Mouse (Mus musculus) forebrain, embryonic 10.5 days (tissue): ENCODE measurements around the gene Bsnd. TPM values are rescaled to one million over a fixed set of nuclear protein-coding genes. Genes with fewer than 3 reads are reported as not detected.
A peak's percentile ranks its signal among the peaks of the same experiment; 100 is the strongest.

ENCODE experiments used
- DNase-seq: peaks from one replicate; pipeline ENCODE4 v3.0.0-alpha.2; 2017; ENCODE audit warnings: low spot score; ENCODE audit errors: extremely low spot score
- H3K27ac ChIP-seq: fragments of 300-500 bp; sonication (generic); 2 replicates; pipeline ENCODE4 v1.5.1; 2016; ENCODE audit warnings: mild to moderate bottlenecking
- H3K27me3 ChIP-seq: fragments of 300-500 bp; sonication (generic); 2 replicates; pipeline ENCODE4 v1.6.1; 2016; ENCODE audit warnings: mild to moderate bottlenecking; ENCODE audit not compliant: poor library complexity, severe bottlenecking
- H3K36me3 ChIP-seq: fragments of 300-500 bp; sonication (generic); replicated peaks from 2 replicates; pipeline ENCODE4 v1.6.1; 2016; ENCODE audit warnings: mild to moderate bottlenecking, moderate library complexity
- H3K4me1 ChIP-seq: fragments of 300-500 bp; sonication (generic); 2 replicates; pipeline ENCODE4 v1.6.1; 2016
- H3K4me3 ChIP-seq: fragments of 300-500 bp; sonication (generic); 2 replicates; pipeline ENCODE4 v1.5.1; 2016; ENCODE audit warnings: mild to moderate bottlenecking, moderate library complexity
- H3K9me3 ChIP-seq: fragments of 300-500 bp; sonication (generic); 2 replicates; pipeline ENCODE4 v1.6.1; 2016; ENCODE audit warnings: mild to moderate bottlenecking, moderate library complexity
- WGBS: fragments of 180-500 bp; shearing (Covaris S2); methylation state at CpG from one replicate; pipeline ENCODE4 v1.1.7; 2016; 5-methylcytosine and 5-hydroxymethylcytosine counted together
- polyA plus RNA-seq: library from polyadenylated mRNA; unstranded; fragments of >200 nt; fragmentation: Nextera tagmentation; extraction: Ambion mirVana; gene quantifications from 2 replicates; pipeline ENCODE4 v1.2.1, GENCODE M21; 2016

The Bsnd gene
- polyA plus RNA-seq, 1 experiment from 2014 or later: not detected

DNA sequence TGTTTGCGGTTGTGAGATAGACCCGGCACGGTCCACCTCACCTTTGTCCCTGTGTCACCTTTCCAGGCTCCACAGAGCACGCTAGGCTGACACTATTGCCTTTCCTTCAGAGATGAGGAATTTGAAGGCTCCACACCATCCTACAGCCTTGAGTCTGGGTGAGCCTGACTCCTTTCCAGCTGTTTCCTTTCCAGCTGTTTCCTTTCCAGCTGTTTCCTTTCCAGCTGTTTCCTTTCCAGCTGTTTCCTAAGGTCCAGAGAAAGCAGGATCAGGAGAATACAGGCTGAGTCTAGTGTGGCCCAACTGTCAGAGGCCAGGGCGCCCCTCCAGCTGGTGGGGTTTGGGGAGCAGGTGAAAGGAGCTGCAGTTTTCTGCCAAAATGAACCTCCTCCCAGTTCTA is 21.2 kb downstream of the Bsnd start:
- WGBS: 81% methylated on average over 5 of the region's 5 CpGs
- Histone ChIP-seq H3K4me3 (no peak overlapping the region), H3K36me3 (no peaks in the 10 kb centered on the region), H3K27ac (no peak overlapping the region), H3K27me3 (no peaks in the 10 kb centered on the region), H3K9me3 (no peaks in the 10 kb centered on the region), H3K4me1 (0 out of 2 replicates have a peak, but pooled peaks cover 8% of the 10 kb centered on the region)
- DNase-seq: no peak

DNA sequence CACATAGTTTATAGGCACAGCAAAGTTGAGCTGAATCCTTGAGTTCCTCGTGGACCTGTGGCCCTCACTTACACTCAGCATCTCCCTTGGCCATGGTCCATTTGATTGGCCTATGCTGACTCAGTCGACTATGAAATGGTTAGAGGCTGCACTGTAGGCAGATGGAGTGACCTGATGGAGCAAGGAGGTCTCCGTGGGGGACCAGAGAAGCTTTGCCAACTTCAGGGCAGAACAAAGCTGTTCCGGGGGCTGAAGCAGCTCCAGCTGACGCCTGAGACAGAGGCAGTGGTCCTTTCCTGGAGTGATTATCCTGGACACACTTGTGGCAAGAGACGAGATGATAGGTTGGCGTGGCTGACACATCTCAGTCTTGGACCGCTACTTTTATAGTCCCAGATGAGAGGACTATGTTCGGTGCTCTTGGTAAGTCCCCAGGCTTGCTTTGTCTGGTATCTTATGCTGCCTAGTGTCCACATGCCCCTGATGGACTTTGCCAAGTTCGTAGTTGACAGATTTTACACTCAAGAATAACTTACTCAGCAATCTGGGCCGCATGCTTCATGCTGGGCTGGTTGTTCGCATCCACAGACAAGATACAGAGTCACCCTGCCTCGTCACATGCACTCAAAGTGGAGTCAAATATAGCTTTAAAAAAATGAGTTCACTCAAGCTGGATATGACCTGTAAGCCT is 24.5 kb downstream of the Bsnd start:
- 87% methylated on average over 13 of the region's 13 CpGs for WGBS
- Histone ChIP-seq H3K4me1 (peaks cover 26% of the 10 kb centered on the region), H3K36me3 (no peaks in the 10 kb centered on the region), H3K9me3 (no peaks in the 10 kb centered on the region), H3K4me3 (no peak overlapping the region), H3K27me3 (peaks cover 30% of the 10 kb centered on the region), H3K27ac (no peak overlapping the region)
- no peak for DNase-seq

DNA sequence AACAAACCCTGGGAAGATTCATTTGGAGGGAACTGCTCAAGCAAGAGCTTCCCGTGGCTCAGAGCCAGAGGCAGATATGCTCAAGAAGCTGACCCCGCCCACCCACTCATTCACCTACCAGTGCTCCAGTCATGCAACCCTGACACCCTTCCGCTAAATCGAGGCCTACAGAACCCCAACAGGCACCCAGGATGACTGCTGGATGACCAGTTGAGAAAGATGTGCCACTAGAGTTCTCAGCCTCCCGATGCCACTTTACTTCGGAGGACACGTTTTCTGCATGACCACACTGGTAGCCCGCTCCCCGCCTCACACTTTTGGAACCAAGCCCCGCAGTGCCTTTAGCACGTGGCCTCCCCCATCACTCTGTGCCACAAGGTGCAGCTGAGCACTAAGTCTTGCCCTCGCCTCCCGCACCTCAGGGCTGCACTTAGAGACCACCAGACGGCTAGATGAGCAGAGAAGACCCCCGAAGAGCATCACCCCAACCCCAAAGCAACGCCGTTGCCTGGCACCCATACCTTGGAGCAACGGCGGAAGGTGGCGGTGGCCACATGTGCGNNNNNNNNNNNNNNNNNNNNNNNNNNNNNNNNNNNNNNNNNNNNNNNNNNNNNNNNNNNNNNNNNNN is 28.8 kb downstream of the Bsnd start:
- Histone ChIP-seq H3K4me1 (peaks cover 27% of the 10 kb centered on the region), H3K4me3 (peak overlapping the region; percentile 59), H3K36me3 (no peaks in the 10 kb centered on the region), H3K27ac (peak overlapping the region; percentile 76), H3K9me3 (no peaks in the 10 kb centered on the region), H3K27me3 (peaks cover 44% of the 10 kb centered on the region)
- DNase-seq: peak; percentile 20
- WGBS: 32% methylated on average over 21 of the region's 21 CpGs

DNA sequence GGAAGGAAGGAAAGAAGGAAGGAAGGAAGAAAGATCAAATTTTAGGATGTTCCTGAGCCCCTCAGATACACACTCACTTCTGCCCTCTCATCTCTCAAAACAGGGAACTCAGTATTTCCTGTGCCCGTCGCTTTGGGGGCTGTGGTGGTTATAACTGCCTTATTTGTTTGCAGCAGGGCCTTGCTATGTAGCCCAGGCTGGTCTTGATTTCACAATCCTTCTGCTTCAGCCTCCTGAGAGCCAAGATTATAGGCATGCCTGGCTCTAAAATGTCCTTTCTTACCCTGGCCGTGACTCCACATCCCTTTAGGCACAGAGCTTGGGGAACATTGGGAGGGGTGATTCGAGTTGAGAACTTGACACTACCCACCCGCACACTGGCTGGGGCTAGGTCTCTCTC is 29.6 kb downstream of the Bsnd start:
- H3K27ac ChIP-seq: no peak overlapping the region
- no peaks in the 10 kb centered on the region for H3K9me3 ChIP-seq
- peaks cover 44% of the 10 kb centered on the region for H3K27me3 ChIP-seq
- 0 out of 2 replicates have a peak overlapping the region, but pooled peaks have one; percentile 59 for H3K4me3 ChIP-seq
- no peaks in the 10 kb centered on the region for H3K36me3 ChIP-seq
- DNase-seq: no peak
- WGBS: 83% methylated on average over 5 of the region's 5 CpGs
- H3K4me1 ChIP-seq: peaks cover 27% of the 10 kb centered on the region

DNA sequence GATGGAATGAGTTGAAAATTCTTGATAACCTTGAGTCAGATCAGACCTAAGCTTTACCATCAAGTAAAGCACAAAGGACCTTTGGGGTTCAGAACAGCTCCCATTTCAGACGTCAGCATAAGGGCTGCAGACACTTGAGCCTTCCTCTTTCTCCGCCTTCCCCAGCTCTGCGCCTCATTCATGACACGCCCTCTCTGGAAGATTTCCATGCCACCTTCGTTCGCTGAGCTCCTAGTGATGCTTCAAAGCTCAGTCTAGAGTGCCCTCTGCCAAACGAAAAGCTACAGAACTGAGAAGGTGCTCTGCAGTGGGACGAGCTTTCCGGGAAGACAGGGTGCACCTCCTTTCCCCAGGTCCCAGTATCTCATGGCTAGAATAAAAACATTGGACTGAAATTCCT is 30.1 kb downstream of the Bsnd start:
- Histone ChIP-seq H3K9me3 (no peaks in the 10 kb centered on the region), H3K27ac (no peak overlapping the region), H3K4me3 (no peak overlapping the region), H3K4me1 (peaks cover 27% of the 10 kb centered on the region), H3K36me3 (no peaks in the 10 kb centered on the region), H3K27me3 (peaks cover 44% of the 10 kb centered on the region)
- 84% methylated on average over 9 of the region's 9 CpGs for WGBS
- DNase-seq: no peak

DNA sequence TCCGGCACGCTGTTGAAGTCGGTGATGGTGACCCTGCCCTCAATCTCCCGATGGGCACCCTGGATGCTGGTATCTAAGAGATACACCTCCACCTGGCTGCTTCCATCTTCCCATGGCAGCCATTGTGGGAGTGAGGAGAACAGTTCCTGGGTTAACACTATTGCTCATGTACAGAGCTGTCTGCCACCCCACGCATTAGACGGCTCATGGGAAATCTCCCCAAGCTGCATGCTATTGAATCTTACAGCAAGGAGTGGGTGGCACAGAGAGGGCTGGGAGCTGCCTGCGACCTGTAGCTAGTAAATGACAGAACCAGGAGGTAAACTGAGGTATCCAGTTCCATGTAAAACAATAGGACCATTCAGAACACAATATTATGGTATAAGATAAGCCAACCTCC is 37.5 kb downstream of the Bsnd start:
- WGBS: 96% methylated on average over 7 of the region's 7 CpGs
- Histone ChIP-seq H3K36me3 (peaks cover 7% of the 10 kb centered on the region), H3K27ac (no peak overlapping the region), H3K4me3 (no peak overlapping the region), H3K4me1 (no peaks in the 10 kb centered on the region), H3K9me3 (no peaks in the 10 kb centered on the region), H3K27me3 (no peaks in the 10 kb centered on the region)
- no peak for DNase-seq

DNA sequence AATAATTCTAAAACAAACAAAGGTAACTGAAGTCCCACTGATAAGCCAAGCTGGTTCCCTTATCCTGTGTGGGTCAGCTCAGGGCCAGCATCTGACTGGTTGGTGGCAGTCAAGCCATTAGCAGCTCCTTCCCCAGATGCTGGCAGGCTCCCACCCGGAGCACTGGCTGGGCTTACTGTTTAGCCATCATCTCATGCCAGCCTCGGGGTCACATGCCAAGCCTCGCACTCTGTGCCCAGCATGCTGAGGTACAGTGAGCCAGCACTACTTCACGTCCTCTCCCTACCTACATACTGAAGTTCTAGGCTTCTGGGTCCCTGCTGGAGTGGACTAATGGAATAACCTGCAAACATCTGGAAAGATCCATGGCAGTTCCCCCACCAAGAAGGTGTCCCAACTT is 38.6 kb downstream of the Bsnd start:
- H3K4me3 ChIP-seq: no peak overlapping the region
- H3K9me3 ChIP-seq: no peaks in the 10 kb centered on the region
- H3K27me3 ChIP-seq: no peaks in the 10 kb centered on the region
- peaks cover 10% of the 10 kb centered on the region for H3K36me3 ChIP-seq
- no peaks in the 10 kb centered on the region for H3K4me1 ChIP-seq
- no peak overlapping the region for H3K27ac ChIP-seq
- DNase-seq: no peak
- WGBS: 83% methylated on average over 4 of the region's 4 CpGs

DNA sequence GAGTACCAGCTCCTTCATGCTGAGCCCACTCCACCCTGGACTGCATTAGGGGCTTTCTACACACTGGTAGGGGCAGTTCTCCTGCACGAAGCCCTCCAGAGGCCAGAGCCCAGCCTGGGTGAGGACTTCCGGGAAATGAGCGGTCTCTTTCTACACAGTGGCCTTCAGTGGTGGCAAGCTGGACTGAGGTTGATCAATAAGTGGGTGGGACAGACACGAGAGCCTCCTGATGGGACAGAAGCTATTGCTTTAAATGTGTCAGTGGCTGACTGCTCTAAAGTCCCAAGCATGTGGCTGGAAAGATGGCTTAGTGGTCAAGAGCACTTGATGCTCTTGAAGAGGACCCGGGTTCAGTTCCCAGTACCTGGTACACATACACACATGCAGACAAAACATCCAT is 39.0 kb downstream of the Bsnd start:
- Histone ChIP-seq H3K27ac (no peak overlapping the region), H3K9me3 (no peaks in the 10 kb centered on the region), H3K27me3 (no peaks in the 10 kb centered on the region), H3K36me3 (peaks cover 10% of the 10 kb centered on the region), H3K4me3 (no peak overlapping the region), H3K4me1 (no peaks in the 10 kb centered on the region)
- WGBS: 91% methylated on average over 5 of the region's 5 CpGs
- DNase-seq: no peak

DNA sequence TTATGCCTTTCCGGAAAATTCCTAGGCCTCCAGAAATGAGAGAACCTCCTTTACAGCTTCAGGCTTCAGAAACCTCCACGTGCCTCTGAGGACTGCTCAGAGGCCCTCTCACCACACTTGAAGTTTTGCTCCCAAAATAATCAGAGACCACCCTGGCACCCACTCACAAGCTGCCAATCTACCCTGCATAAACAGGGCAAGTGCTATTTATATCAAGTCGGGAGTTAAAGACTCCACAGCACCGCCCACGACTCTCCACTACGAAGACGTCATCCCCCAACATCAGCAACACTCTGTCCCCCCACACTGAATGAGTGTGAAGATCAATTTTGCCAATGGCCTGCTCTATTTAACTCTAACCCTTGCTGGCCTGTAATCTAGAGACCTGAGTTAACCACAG is 39.7 kb downstream of the Bsnd start:
- WGBS: 90% methylated on average over 7 of the region's 7 CpGs
- H3K27ac ChIP-seq: no peak overlapping the region
- DNase-seq: no peak

DNA sequence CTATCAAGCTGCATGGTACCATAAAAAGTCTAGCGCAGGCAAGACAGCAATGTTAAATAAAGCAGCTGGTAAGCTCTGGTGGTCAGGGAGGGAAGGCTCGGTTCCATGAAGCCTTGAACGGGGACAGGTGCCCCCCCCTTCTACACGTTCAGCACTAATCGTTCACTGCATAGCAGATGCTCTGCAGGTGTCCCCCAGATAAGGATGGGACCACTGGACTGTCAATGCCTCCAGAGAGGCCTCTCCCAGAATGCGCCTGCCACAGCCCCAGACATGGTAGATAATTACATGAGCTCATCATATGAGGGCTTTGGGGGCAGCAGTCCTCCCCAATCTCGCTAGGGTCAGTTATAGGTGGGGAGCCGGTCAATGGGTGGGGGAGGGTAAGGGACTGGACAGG is 42.8 kb downstream of the Bsnd start:
- 90% methylated on average over 8 of the region's 8 CpGs for WGBS
- Histone ChIP-seq H3K27ac (no peak overlapping the region), H3K36me3 (peaks cover 11% of the 10 kb centered on the region; the same call in 1 of the 2 replicates), H3K27me3 (no peaks in the 10 kb centered on the region), H3K4me3 (no peak overlapping the region), H3K9me3 (no peaks in the 10 kb centered on the region), H3K4me1 (no peaks in the 10 kb centered on the region)
- DNase-seq: no peak

More for the DNA sequence above, 39.7 kb downstream of the Bsnd start:
- Histone ChIP-seq H3K9me3 (no peaks in the 10 kb centered on the region), H3K36me3 (peaks cover 10% of the 10 kb centered on the region), H3K4me1 (no peaks in the 10 kb centered on the region), H3K27me3 (no peaks in the 10 kb centered on the region), H3K4me3 (no peak overlapping the region)

DNA sequence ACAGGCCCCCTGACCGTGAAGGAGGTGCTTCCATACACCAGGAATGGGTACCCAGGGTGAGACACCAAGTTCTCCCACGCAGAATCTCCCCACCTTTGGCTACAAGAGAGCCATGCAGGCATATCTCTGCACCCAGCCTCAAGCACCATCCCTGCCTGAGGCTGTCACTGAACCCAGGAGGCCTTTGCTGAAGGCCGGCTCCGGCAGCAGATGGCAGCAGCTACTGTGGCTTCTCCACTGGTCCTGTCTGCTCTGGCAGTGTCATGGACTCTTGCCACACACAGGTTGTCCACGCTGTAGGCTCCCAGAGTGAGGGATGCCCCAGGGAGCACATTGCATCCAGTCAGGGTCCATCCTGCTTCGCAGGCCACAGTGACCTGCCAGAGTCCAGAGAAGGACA is 48.9 kb downstream of the Bsnd start:
- no peaks in the 10 kb centered on the region for H3K4me1 ChIP-seq
- H3K27ac ChIP-seq: no peak overlapping the region
- DNase-seq: no peak
- no peaks in the 10 kb centered on the region for H3K27me3 ChIP-seq
- H3K9me3 ChIP-seq: no peaks in the 10 kb centered on the region
- H3K4me3 ChIP-seq: no peak overlapping the region
- peaks cover 66% of the 10 kb centered on the region for H3K36me3 ChIP-seq
- 92% methylated on average over 6 of the region's 6 CpGs for WGBS

DNA sequence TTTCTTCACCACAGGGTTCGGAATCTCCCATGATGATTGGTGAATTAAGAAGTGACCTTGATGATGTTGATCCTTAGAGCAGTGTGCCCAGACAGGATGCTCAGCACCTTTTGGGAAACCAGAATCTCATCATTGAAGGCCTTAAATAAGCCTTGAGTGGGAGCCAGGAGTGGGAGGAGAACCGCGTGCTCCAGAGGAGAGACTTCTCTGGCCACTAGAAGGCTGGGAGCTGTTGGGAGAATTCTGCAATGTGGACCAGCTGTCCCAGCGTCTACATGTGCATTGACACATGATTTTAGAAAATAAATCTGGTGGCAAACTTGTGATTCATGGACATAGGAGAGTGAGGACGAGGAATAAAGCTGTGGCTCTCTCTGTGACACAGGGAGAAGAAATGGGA is 53.3 kb downstream of the Bsnd start:
- H3K4me1 ChIP-seq: no peaks in the 10 kb centered on the region
- H3K36me3 ChIP-seq: peaks cover 96% of the 10 kb centered on the region
- WGBS: 90% methylated on average over 5 of the region's 5 CpGs
- no peak overlapping the region for H3K4me3 ChIP-seq
- no peak for DNase-seq
- no peaks in the 10 kb centered on the region for H3K27me3 ChIP-seq
- no peak overlapping the region for H3K27ac ChIP-seq
- H3K9me3 ChIP-seq: no peaks in the 10 kb centered on the region

DNA sequence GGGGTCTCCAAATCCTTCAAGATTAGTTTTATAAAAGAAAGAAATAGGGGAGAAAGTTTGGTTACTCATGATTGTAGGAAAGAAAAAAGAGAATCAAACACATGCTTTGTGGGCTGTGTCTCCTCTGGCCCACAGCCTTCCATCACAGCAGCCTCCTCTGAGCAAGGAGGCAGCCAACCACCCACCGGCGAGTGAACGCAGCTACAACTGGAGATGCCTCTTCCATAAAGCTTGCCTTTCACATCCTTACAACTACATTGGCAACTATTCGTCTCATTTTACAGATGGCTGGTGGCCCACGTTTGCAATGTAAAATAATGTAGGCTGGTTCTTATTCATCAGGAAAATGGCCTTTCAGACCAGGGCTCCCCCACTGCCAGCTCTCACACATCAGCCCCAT is 54.9 kb downstream of the Bsnd start:
- H3K9me3 ChIP-seq: no peaks in the 10 kb centered on the region
- H3K27me3 ChIP-seq: no peaks in the 10 kb centered on the region
- H3K27ac ChIP-seq: no peak overlapping the region
- H3K4me1 ChIP-seq: no peaks in the 10 kb centered on the region
- WGBS: 96% methylated on average over 5 of the region's 5 CpGs
- no peak overlapping the region for H3K4me3 ChIP-seq
- no peak for DNase-seq
- peaks cover 96% of the 10 kb centered on the region for H3K36me3 ChIP-seq
